Mouse (Mus musculus): ENCODE data around the gene Atp6v1c2.

GRCm38 (mm10) chr12:17242041-17242440 is 87.1 kb downstream of the Atp6v1c2 start:
- TF ChIP-seq CTCF (IDR thresholded peaks at IDR 0.05; ENCODE audit: extremely low read depth, insufficient read length, insufficient replicate concordance, low read depth, low read length) = no peak
- no peak for TF ChIP-seq POLR2A (IDR thresholded peaks at IDR 0.05; ENCODE audit: low read depth, low read length)

All from small intestine, adult 2 months (tissue).